Mouse (Mus musculus) erythroblast, embryonic 14.5 days (primary cell): ENCODE results near the gene Cox14.

Experiments used
- GATA1 ChIP-seq: IDR thresholded peaks from 2 replicates; pipeline ENCODE4 v1.6.1; 2012; ENCODE audit warnings: low read length, inconsistent platforms, mixed read lengths
- TAL1 ChIP-seq: IDR thresholded peaks from 3 replicates; pipeline ENCODE4 v1.6.1; 2012; ENCODE audit warnings: low read length, inconsistent platforms, mixed read lengths

DNA sequence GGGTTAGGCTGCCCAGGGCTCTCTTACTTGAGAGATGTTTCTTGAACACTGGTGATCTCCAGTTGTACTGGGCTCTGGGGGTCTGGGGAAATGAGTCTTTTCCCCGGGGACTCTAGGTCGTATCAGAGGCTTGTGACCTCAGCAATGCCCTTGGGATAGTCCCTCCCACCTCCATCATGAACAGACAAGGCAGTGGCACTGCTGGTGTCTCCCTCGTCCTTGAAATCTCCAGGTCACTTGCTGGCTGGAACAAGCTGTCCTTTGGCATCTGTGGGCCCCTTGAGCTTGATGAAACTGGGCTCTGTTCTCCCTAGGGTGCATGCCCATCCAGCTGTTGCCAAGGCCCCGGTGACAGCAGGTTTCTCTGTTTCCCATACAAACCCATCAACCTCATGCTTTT lies 11.2 kb upstream of the Cox14 start:
- TF ChIP-seq GATA1 (no peak), TAL1 (no peak)
